Mouse (Mus musculus): ENCODE results near the gene Tpm1. TPM values are rescaled to one million over a fixed set of nuclear protein-coding genes. Genes with fewer than 3 reads are reported as not detected.

Gene Tpm1
- polyA plus RNA-seq, 1 experiment = 2,470 TPM

GRCm38 (mm10) chr9:67047606-67048482 is 1.4 kb downstream of the Tpm1 start:
- H3K4me3 ChIP-seq (ENCODE audit: insufficient read depth, low read length) = peak overlapping the region; percentile 87
- no peaks in the 10 kb centered on the region for H3K4me1 ChIP-seq (ENCODE audit: control insufficient read depth, insufficient read depth, low read length)
- peak; percentile 25 for TF ChIP-seq POLR2A (IDR thresholded peaks at IDR 0.05; ENCODE audit: low read depth, low read length)
- no peak for TF ChIP-seq CTCF (IDR thresholded peaks at IDR 0.05; ENCODE audit: borderline replicate concordance, insufficient read depth, low read length)
- H3K27ac ChIP-seq (ENCODE audit: insufficient read depth, low read length) = peak overlapping the region; percentile 80

GRCm38 (mm10) chr9:67046881-67047605 is 2.2 kb downstream of the Tpm1 start:
- Histone ChIP-seq H3K27ac (ENCODE audit: insufficient read depth, low read length) (peak overlapping the region; percentile 85), H3K4me1 (ENCODE audit: control insufficient read depth, insufficient read depth, low read length) (no peaks in the 10 kb centered on the region), H3K4me3 (ENCODE audit: insufficient read depth, low read length) (peak overlapping the region; percentile 87)
- TF ChIP-seq CTCF (IDR thresholded peaks at IDR 0.05; ENCODE audit: borderline replicate concordance, insufficient read depth, low read length) (no peak), POLR2A (IDR thresholded peaks at IDR 0.05; ENCODE audit: low read depth, low read length) (no peak; the same call in none of the 2 replicates)

DNA sequence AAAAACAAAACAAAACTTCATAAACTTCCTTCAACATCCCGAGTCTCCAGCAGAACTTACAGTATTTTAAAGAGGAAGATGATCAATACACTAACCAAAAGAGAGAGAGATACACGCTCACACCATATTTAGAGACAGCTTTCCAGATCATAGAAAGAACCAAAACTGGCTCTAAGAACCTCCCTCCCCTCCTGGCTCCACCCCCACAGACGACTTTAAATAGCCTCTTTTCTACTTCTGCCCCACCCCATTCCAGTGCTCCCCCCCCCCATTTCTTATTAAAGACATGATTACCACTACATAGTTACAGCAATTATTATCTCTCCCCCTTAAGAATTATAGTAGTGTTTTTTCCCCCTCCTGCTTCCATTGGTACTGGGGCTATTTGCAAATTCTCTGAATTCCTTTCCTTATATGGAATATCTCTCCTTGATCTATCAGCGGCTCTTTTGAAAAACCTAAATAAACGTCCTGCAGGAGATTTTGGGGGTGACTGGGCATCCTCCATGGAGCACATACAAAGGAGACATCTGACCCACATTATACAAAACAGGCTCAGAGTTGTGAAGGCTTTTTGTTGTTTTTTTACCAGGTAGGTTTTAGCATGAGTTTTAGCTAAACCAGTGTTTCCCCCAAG is 3.1 kb downstream of the Tpm1 start:
- Histone ChIP-seq H3K4me3 (ENCODE audit: insufficient read depth, low read length) (peak overlapping the region; percentile 87), H3K4me1 (ENCODE audit: control insufficient read depth, insufficient read depth, low read length) (peaks cover 7% of the 10 kb centered on the region; the same call in 1 of the 2 replicates), H3K27ac (ENCODE audit: insufficient read depth, low read length) (peak overlapping the region; percentile 85)
- TF ChIP-seq CTCF (IDR thresholded peaks at IDR 0.05; ENCODE audit: borderline replicate concordance, insufficient read depth, low read length) = no peak
- 0 out of 2 replicates have a peak, but pooled peaks have one; percentile 0 for TF ChIP-seq POLR2A (IDR thresholded peaks at IDR 0.05; ENCODE audit: low read depth, low read length)

- peaks cover 14% of the 10 kb centered on the region for H3K4me1 ChIP-seq (ENCODE audit: control insufficient read depth, insufficient read depth, low read length)
- H3K4me3 ChIP-seq (ENCODE audit: insufficient read depth, low read length) = peak overlapping the region; percentile 87
- H3K27ac ChIP-seq (ENCODE audit: insufficient read depth, low read length) = peak overlapping the region; percentile 73
- no peak for TF ChIP-seq CTCF (IDR thresholded peaks at IDR 0.05; ENCODE audit: borderline replicate concordance, insufficient read depth, low read length)
- no peak for TF ChIP-seq POLR2A (IDR thresholded peaks at IDR 0.05; ENCODE audit: low read depth, low read length)
These were observed 3.9 kb downstream of the Tpm1 start for GRCm38 (mm10) chr9:67045306-67045675.

- H3K4me1 ChIP-seq (ENCODE audit: control insufficient read depth, insufficient read depth, low read length) = peaks cover 14% of the 10 kb centered on the region
- TF ChIP-seq POLR2A (IDR thresholded peaks at IDR 0.05; ENCODE audit: low read depth, low read length) (peak; percentile 63), CTCF (IDR thresholded peaks at IDR 0.05; ENCODE audit: borderline replicate concordance, insufficient read depth, low read length) (no peak)
- H3K27ac ChIP-seq (ENCODE audit: insufficient read depth, low read length) = peak overlapping the region; percentile 73
- peak overlapping the region; percentile 87 for H3K4me3 ChIP-seq (ENCODE audit: insufficient read depth, low read length)
These were observed 4.5 kb downstream of the Tpm1 start for GRCm38 (mm10) chr9:67044551-67045305.

DNA sequence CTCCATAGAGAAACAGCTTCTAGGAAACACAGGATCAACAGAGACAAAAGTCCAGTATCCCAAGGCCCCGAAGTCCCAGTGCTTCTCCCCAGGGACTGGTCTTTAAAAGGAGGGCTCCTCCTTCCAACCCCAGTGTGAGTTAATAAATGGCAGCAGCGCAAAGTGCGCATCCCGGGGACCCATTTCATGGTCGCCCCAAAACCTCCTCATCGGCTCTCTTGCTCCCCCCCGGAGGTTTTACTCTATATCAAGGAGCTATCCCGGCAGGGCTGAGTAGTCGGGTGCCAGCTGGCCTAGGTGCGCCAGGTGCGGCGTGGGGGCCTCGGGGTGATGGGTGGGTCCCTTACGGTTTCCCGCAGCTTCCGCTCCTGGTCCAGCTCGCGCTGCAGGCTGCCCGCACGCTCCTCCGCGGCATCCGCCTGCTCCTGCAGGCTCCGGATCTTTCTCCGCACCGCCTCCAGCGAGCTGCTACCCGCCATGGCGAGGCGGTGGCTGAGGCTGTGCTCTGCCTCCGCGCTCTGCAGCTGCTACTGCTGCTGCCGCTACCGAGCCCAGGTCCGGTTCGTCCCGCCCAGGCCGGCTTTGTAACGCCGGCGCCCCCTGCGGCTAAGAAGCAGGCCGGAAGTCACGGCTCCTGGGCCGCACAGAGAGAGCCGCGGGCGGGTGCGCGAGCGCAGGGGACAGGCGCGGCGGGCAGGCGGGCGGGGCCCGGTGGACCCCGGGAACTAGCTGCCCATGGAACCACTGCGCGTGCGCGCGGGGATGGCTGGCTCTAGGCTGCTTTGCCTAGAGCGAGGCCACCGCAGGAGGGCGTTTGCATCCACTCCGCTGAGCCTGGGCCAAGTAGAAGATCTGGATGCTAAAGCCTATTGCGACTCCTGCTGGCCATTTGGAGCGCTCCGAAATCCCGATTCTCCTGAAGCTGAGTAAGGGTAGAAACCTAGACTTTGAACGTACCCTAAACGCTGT is 5.7 kb downstream of the Tpm1 start:
- TF ChIP-seq CTCF (IDR thresholded peaks at IDR 0.05; ENCODE audit: borderline replicate concordance, insufficient read depth, low read length) (peak; percentile 79), POLR2A (IDR thresholded peaks at IDR 0.05; ENCODE audit: low read depth, low read length) (peak; percentile 67)
- H3K4me1 ChIP-seq (ENCODE audit: control insufficient read depth, insufficient read depth, low read length) = peaks cover 19% of the 10 kb centered on the region
- H3K27ac ChIP-seq (ENCODE audit: insufficient read depth, low read length) = peak overlapping the region; percentile 73
- H3K4me3 ChIP-seq (ENCODE audit: insufficient read depth, low read length) = peak overlapping the region; percentile 87

GRCm38 (mm10) chr9:67042813-67043207 is 6.4 kb downstream of the Tpm1 start:
- Histone ChIP-seq H3K27ac (ENCODE audit: insufficient read depth, low read length) (peak overlapping the region; percentile 73), H3K4me1 (ENCODE audit: control insufficient read depth, insufficient read depth, low read length) (peaks cover 19% of the 10 kb centered on the region), H3K4me3 (ENCODE audit: insufficient read depth, low read length) (peak overlapping the region; percentile 87)
- no peak for TF ChIP-seq POLR2A (IDR thresholded peaks at IDR 0.05; ENCODE audit: low read depth, low read length)
- TF ChIP-seq CTCF (IDR thresholded peaks at IDR 0.05; ENCODE audit: borderline replicate concordance, insufficient read depth, low read length) = no peak
